In genomic region chr1:80240017-80240660, GRCm38 (mm10) we compare ENCODE assay signal across 11 mouse cellular contexts. TPM values are rescaled to one million over a fixed set of nuclear protein-coding genes. Genes with fewer than 3 reads are reported as not detected.
DNase-seq lines count a peak whose midpoint lies in the region; ATAC-seq lines count a peak whose summit lies in the region.
"Had no signal": no experiment of that assay in that cellular context is flagged by ENCODE, and none has a peak within 500 bp of the region (broad histone marks: within the 10 kb centered on the region; RNA-seq: fewer than 3 reads in every experiment).

No protein-coding gene starts in this region.

- 29% methylated on average over 12 of the region's 12 CpGs for WGBS in kidney, embryonic 16.5 days
- WGBS in embryonic facial prominence, embryonic 14.5 days = 23% methylated on average over 12 of the region's 12 CpGs
- WGBS in neural tube, embryonic 14.5 days = 26% methylated on average over 12 of the region's 12 CpGs
- 64% methylated on average over 12 of the region's 12 CpGs for WGBS in liver, embryonic 11.5 days

- no peak overlapping the region for H3K4me3 ChIP-seq in kidney, embryonic 16.5 days (ENCODE audit: low read length)
- H3K4me3 ChIP-seq in embryonic facial prominence, embryonic 14.5 days (ENCODE audit: low read depth, low read length) = no peak overlapping the region
- no peak overlapping the region for H3K4me3 ChIP-seq in neural tube, embryonic 14.5 days (ENCODE audit: low read depth, low read length)
- no peak overlapping the region for H3K4me3 ChIP-seq in liver, embryonic 11.5 days (ENCODE audit: low read depth, low read length)

- DNase-seq in kidney, adult 11 months = no peak
- DNase-seq in embryo, embryonic 10 days (ENCODE audit: low spot score) = peak; percentile 46
- DNase-seq in embryonic facial prominence, embryonic 14.5 days (ENCODE audit: low spot score) = peak; percentile 60
- DNase-seq in liver, embryonic 11.5 days (ENCODE audit: low spot score) = no peak
- no peak for DNase-seq in right cerebral cortex, postnatal 25 days
- DNase-seq: adrenal gland, adult 8-10 months; cerebellum, adult 11 months; heart, postnatal 4 days had no signal

- H3K4me2 ChIP-seq in kidney, embryonic 16.5 days (replicated peaks; ENCODE audit: low read depth, low read length) = 0 out of 2 replicates have a peak overlapping the region, but pooled peaks have one; percentile 5
- H3K4me2 ChIP-seq in embryonic facial prominence, embryonic 14.5 days (ENCODE audit: low read depth, low read length) = no peak overlapping the region
- H3K4me2 ChIP-seq in neural tube, embryonic 14.5 days (ENCODE audit: low read depth, low read length) = no peak overlapping the region
- H3K4me2 ChIP-seq in liver, embryonic 11.5 days = no peak overlapping the region

- no peaks in the 10 kb centered on the region for H3K27me3 ChIP-seq in kidney, embryonic 16.5 days (ENCODE audit: insufficient read depth, low read length)
- no peaks in the 10 kb centered on the region for H3K27me3 ChIP-seq in embryonic facial prominence, embryonic 14.5 days (replicated peaks; ENCODE audit: control insufficient read depth, insufficient read depth, low read length)
- H3K27me3 ChIP-seq in neural tube, embryonic 14.5 days (ENCODE audit: control insufficient read depth, insufficient read depth, low read length) = no peaks in the 10 kb centered on the region
- H3K27me3 ChIP-seq in liver, embryonic 11.5 days (replicated peaks; ENCODE audit: control insufficient read depth, insufficient read depth, low read length) = no peaks in the 10 kb centered on the region

- H3K27ac ChIP-seq in kidney, embryonic 16.5 days (ENCODE audit: low read length) = no peak overlapping the region
- no peak overlapping the region for H3K27ac ChIP-seq in embryonic facial prominence, embryonic 14.5 days (replicated peaks; ENCODE audit: low read depth, low read length)
- no peak overlapping the region for H3K27ac ChIP-seq in neural tube, embryonic 14.5 days (ENCODE audit: low read depth, low read length)
- no peak overlapping the region for H3K27ac ChIP-seq in liver, embryonic 11.5 days (ENCODE audit: low read depth, low read length)

- H3K9me3 ChIP-seq in kidney, embryonic 16.5 days (ENCODE audit: low read length) = no peaks in the 10 kb centered on the region
- H3K9me3 ChIP-seq in embryonic facial prominence, embryonic 14.5 days (ENCODE audit: control insufficient read depth, low read length) = no peaks in the 10 kb centered on the region
- no peaks in the 10 kb centered on the region for H3K9me3 ChIP-seq in neural tube, embryonic 14.5 days (ENCODE audit: control insufficient read depth, low read length)
- H3K9me3 ChIP-seq in liver, embryonic 11.5 days (ENCODE audit: control insufficient read depth, low read length) = no peaks in the 10 kb centered on the region

- H3K36me3 ChIP-seq in kidney, embryonic 16.5 days (ENCODE audit: insufficient read depth, low read length) = no peaks in the 10 kb centered on the region
- no peaks in the 10 kb centered on the region for H3K36me3 ChIP-seq in embryonic facial prominence, embryonic 14.5 days (ENCODE audit: control insufficient read depth, insufficient read depth, low read length)
- H3K36me3 ChIP-seq in neural tube, embryonic 14.5 days (ENCODE audit: control insufficient read depth, insufficient read depth, low read length) = no peaks in the 10 kb centered on the region
- H3K36me3 ChIP-seq in liver, embryonic 11.5 days (ENCODE audit: control insufficient read depth, insufficient read depth, low read length) = no peaks in the 10 kb centered on the region

- peak; percentile 77; the same call in 1 of the 2 replicates for ATAC-seq in kidney, embryonic 16.5 days (ENCODE audit: low FRiP score, low TSS enrichment)
- ATAC-seq in embryonic facial prominence, embryonic 14.5 days (ENCODE audit: low read depth) = peak; percentile 53
- ATAC-seq in neural tube, embryonic 14.5 days (ENCODE audit: low read depth) = peak; percentile 31; the same call in 1 of the 2 replicates
- no peak for ATAC-seq in liver, embryonic 11.5 days (replicated peaks; ENCODE audit: low FRiP score)

- no peaks in the 10 kb centered on the region; the same call in 1 of the 2 replicates for H3K4me1 ChIP-seq in kidney, embryonic 16.5 days (ENCODE audit: insufficient read depth, low read length)
- no peaks in the 10 kb centered on the region for H3K4me1 ChIP-seq in embryonic facial prominence, embryonic 14.5 days (ENCODE audit: control insufficient read depth, insufficient read depth, low read length)
- no peaks in the 10 kb centered on the region for H3K4me1 ChIP-seq in neural tube, embryonic 14.5 days (ENCODE audit: control insufficient read depth, insufficient read depth, low read length)
- no peaks in the 10 kb centered on the region for H3K4me1 ChIP-seq in liver, embryonic 11.5 days (replicated peaks; ENCODE audit: control insufficient read depth, insufficient read depth, low read length)

- no peak overlapping the region for H3K9ac ChIP-seq in kidney, embryonic 16.5 days (replicated peaks; ENCODE audit: low read length)
- no peak overlapping the region for H3K9ac ChIP-seq in embryonic facial prominence, embryonic 14.5 days (ENCODE audit: low read depth, low read length)
- H3K9ac ChIP-seq in neural tube, embryonic 14.5 days (replicated peaks; ENCODE audit: low read depth, low read length) = no peak overlapping the region
- no peak overlapping the region for H3K9ac ChIP-seq in liver, embryonic 11.5 days (ENCODE audit: low read depth, low read length)

RNA-seq across cellular contexts. Expression of gene Fam124b, which starts 21.9 kb away (rescaled TPM):
- 0.67 and 1.7 TPM in 2 replicates for polyA plus RNA-seq in kidney, embryonic 16.5 days (2015; fragmentation: Nextera tagmentation; extraction: Ambion mirVana)
- 1.1 and 1.4 TPM in 2 replicates for polyA plus RNA-seq in embryonic facial prominence, embryonic 14.5 days (2014; fragmentation: Nextera tagmentation; extraction: Ambion mirVana)
- polyA plus RNA-seq in neural tube, embryonic 14.5 days (2014; fragmentation: Nextera tagmentation; extraction: Ambion mirVana) = 0.48 and 0.56 TPM in 2 replicates
- polyA plus RNA-seq in liver, embryonic 11.5 days (2014; fragmentation: Nextera tagmentation; extraction: Ambion mirVana) = 0.08 TPM in 1 of 2 replicates, not detected in the other
- polyA plus RNA-seq: small intestine, adult 2 months had no signal

Comparison
In these comparisons a context has a peak if more than half of its experiments do, and no peak if none do; other contexts are left out.
1. DNase-seq: peak in embryo, embryonic 10 days (single experiment) and embryonic facial prominence, embryonic 14.5 days (single experiment); none in kidney, adult 11 months (single experiment), liver, embryonic 11.5 days (single experiment) and right cerebral cortex, postnatal 25 days (single experiment).